Mouse (Mus musculus) lung, adult 2 months (tissue): ENCODE data around the gene Senp5. TPM values are rescaled to one million over a fixed set of nuclear protein-coding genes. Genes with fewer than 3 reads are reported as not detected.
A peak's percentile ranks its signal among the peaks of the same experiment; 100 is the strongest.
"Not testable (repeated sequence)": the region's sequence is repeated elsewhere in the genome, so short reads cannot be mapped to it uniquely, and the experiment has no call there.

Experiments used
- DNase-seq: peaks from one replicate; pipeline ENCODE4 v3.0.0; 2022
- H3K4me1 ChIP-seq: fragments of 200-500 bp; 2 replicates; pipeline ENCODE4 v1.6.1; 2011; ENCODE audit warnings: low read length; ENCODE audit not compliant: control insufficient read depth, insufficient read depth
- H3K4me3 ChIP-seq: fragments of 200-500 bp; replicated peaks from 2 replicates; pipeline ENCODE3; 2011; ENCODE audit warnings: low read depth, mild to moderate bottlenecking, control low read depth, low read length; ENCODE audit errors: extremely low read depth
- CTCF ChIP-seq: fragments of 200-500 bp; IDR thresholded peaks from 2 replicates; pipeline ENCODE4 v1.5.1; 2011; ENCODE audit warnings: mild to moderate bottlenecking, low read length, control low read depth; ENCODE audit not compliant: insufficient read depth
- POLR2A ChIP-seq: fragments of 200-500 bp; IDR thresholded peaks from 2 replicates; pipeline ENCODE4 v1.6.1; 2011; ENCODE audit warnings: low read depth, mild to moderate bottlenecking, control low read depth, low read length, borderline replicate concordance; ENCODE audit errors: extremely low read depth
- WGBS: fragments of 180-500 bp; shearing (Covaris S2); methylation state at CpG from one replicate; pipeline ENCODE4 v1.1.7; 2018; 5-methylcytosine and 5-hydroxymethylcytosine counted together
- polyA plus RNA-seq: library from polyadenylated mRNA; depleted of rRNA; stranded (reverse); fragments of >200 nt; gene quantifications from 2 replicates; pipeline ENCODE4 v1.2.3, GENCODE M21; 2012

The Senp5 gene
- polyA plus RNA-seq, 1 experiment: 5.8 TPM

- Histone ChIP-seq H3K4me1 (no peaks in the 10 kb centered on the region), H3K4me3 (no peak overlapping the region)
- no peak for DNase-seq
- TF ChIP-seq CTCF: no peak
- TF ChIP-seq POLR2A: no peak
- WGBS: 96% methylated on average over 4 of the region's 4 CpGs
Observed at GRCm38 (mm10) chr16:31993195-31993594, 9.9 kb downstream of the Senp5 start.

DNA sequence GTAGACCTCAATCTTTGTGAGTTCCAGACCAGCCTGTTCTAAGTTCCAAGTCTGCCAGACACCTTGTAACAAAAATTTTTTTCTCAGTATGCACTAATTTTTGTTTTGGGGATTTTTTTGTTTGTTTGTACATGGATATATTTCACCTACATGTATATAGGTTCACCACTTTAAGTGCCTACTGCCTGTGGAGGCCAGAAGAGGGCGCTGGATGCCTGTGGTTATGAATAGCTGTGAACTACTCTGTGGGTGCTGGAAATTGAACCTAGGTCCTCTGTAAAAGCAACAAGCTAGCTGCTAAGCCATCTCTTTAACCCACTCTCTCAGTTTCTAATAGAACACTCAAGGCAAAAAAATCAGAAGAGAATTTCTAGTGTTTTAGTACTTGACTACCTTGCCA lies 11.0 kb downstream of the Senp5 start:
- no peak for TF ChIP-seq POLR2A
- 0 out of 2 replicates have a peak, but pooled peaks have one; percentile 15 for TF ChIP-seq CTCF
- WGBS: 46% methylated on average over 1 of the region's 1 CpGs
- Histone ChIP-seq H3K4me3 (no peak overlapping the region), H3K4me1 (no peaks in the 10 kb centered on the region)
- DNase-seq: no peak

DNA sequence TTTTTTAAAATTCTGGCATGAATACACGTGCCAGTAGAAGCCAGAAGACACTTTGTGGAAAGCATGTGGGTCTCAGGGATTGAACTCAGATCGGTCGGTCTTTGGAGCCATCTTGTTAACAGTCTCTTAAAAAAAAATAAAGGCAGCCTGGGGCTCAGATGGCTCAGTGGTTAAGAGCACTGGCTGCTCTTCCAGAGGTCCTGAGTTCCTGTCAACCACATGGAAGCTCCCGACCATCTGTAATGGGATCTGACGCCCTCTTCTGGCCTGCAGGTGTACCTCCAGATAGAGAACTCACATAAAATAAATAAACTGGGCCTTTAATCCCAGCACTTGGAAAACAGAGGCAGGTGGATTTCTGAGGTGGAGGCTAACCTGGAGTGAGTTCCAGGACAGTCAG lies 22.1 kb downstream of the Senp5 start:
- TF ChIP-seq CTCF (no peak), POLR2A (no peak)
- no peak overlapping the region for H3K4me3 ChIP-seq
- DNase-seq: no peak
- 83% methylated on average over 5 of the region's 5 CpGs for WGBS
- H3K4me1 ChIP-seq: no peaks in the 10 kb centered on the region

- H3K4me3 ChIP-seq: no peak overlapping the region
- DNase-seq: no peak
- no peaks in the 10 kb centered on the region for H3K4me1 ChIP-seq
- no peak for TF ChIP-seq POLR2A
- no peak for TF ChIP-seq CTCF
- WGBS: 87% methylated on average over 3 of the region's 3 CpGs
Observed at GRCm38 (mm10) chr16:31979501-31979900, 23.6 kb downstream of the Senp5 start.

DNA sequence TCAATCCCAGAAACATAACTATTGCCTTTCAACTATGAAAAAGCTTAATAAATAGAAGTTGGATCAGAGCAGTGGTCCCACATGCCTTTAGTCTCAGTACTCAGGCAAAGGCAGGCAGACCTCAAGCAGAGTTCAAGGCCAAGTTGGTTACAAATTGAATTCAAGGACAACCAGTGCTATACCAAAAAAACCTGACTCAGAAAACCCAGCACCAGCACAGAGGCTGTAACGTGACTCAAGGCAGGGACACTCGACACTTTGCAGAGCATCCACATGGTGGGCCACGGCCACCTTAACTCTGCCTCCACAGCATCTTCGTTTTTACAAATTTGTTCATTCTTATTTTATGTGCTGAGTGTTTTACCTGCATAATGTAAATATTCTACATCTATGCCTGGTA lies 27.8 kb downstream of the Senp5 start:
- Histone ChIP-seq H3K4me3 (no peak overlapping the region), H3K4me1 (no peaks in the 10 kb centered on the region)
- TF ChIP-seq POLR2A (no peak), CTCF (no peak)
- no peak for DNase-seq
- WGBS: 90% methylated on average over 4 of the region's 4 CpGs

GRCm38 (mm10) chr16:31963224-31963623 lies 39.9 kb downstream of the Senp5 start:
- DNase-seq: no peak
- Histone ChIP-seq H3K4me1 (no peaks in the 10 kb centered on the region), H3K4me3 (no peak overlapping the region)
- TF ChIP-seq POLR2A: no peak
- no peak for TF ChIP-seq CTCF
- WGBS: 85% methylated on average over 7 of the region's 7 CpGs

DNA sequence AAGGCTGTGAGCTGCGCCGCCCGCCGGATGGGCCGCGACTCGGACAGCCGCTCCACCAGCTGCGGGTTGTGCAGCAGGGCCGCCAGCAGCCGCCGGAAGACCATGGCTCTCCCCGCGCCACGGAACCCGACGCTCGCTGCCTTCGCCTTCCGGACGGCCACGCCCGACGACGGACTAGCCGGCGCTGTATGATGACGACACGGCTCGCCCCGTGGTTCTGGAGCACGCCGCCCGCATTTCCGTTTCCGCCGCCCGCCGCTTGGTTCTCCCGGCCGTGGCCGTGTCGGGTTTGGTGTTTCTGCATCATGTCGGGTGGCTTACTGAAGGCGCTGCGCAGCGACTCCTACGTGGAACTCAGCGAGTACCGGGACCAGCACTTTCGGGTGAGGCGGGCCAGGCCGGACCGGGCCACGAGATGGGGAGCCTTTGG lies 54.7 kb downstream of the Senp5 start, which contains the start of the genes 0610012G03Rik and Ncbp2:
0610012G03Rik (minus strand) TSS at position 150 of the 430 bp plus-strand sequence.
Ncbp2 (plus strand) TSS at position 169 of the 430 bp plus-strand sequence.
- TF ChIP-seq POLR2A: peak; percentile 76
- TF ChIP-seq CTCF: no peak
- DNase-seq: peak; percentile 97
- Histone ChIP-seq H3K4me3 (peak within 1 kb of the TSS; percentile 99), H3K4me1 (peaks cover 7% of the 10 kb centered on the region; the same call in 1 of the 2 replicates)
- WGBS: under 1% methylated on average over 55 of the region's 55 CpGs

GRCm38 (mm10) chr16:31947901-31948316 lies 55.2 kb downstream of the Senp5 start:
- TF ChIP-seq POLR2A (no peak), CTCF (no peak)
- H3K4me1 ChIP-seq: peaks cover 7% of the 10 kb centered on the region; the same call in 1 of the 2 replicates
- 2% methylated on average over 38 of the region's 38 CpGs for WGBS
- H3K4me3 ChIP-seq: peak overlapping the region; percentile 99
- DNase-seq: no peak

GRCm38 (mm10) chr16:31947333-31947732 lies 55.8 kb downstream of the Senp5 start:
- no peak for DNase-seq
- 16% methylated on average over 8 of the region's 8 CpGs for WGBS
- Histone ChIP-seq H3K4me1 (peaks cover 7% of the 10 kb centered on the region; the same call in 1 of the 2 replicates), H3K4me3 (peak overlapping the region; percentile 99)
- no peak for TF ChIP-seq CTCF
- no peak for TF ChIP-seq POLR2A

DNA sequence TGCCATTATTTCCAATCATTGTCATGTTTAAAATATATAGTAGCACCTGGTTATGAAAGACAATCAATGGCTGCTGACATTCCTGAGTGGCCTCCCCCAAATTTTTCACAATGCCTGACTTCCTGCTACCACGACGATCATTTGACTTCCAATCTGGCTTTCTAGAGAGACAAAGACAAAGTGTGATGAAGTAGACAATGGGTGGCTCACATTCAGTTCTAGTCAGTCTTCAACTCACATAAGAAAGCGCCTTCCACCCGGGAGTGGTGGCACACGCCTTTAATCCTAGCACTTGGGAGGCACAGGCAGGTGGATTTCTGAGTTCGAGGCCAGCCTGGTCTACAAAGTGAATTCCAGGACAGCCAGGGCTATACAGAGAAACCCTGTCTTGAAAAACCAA lies 57.1 kb downstream of the Senp5 start:
- H3K4me3 ChIP-seq, H3K4me1 ChIP-seq, DNase-seq: not testable (repeated sequence)
- 81% methylated on average over 6 of the region's 6 CpGs for WGBS
